Mouse (Mus musculus): ENCODE data around the gene Hacd4. TPM values are rescaled to one million over a fixed set of nuclear protein-coding genes. Genes with fewer than 3 reads are reported as not detected.

The Hacd4 gene
- total RNA-seq (2021), result 1 to 10 TPM; 1.5 to 1.9 TPM
- long read RNA-seq, experiment 1, result 0 reads
- long read RNA-seq, experiment 2, full-length matches to known transcripts, result 1 of 1 reads
- long read RNA-seq, experiment 2, partial matches to known transcripts, result 0 of 1 reads
- long read RNA-seq, experiment 2, other reads (novel, unspliced or antisense), result 0 of 1 reads

GRCm38 (mm10) chr4:88438326-88438989 lies at the start of gene Hacd4:
Hacd4 (minus strand) TSS chr4:88438928.
- DNase-seq, result peak; percentile 55
- intact Hi-C loops (cut with DNase I; ENCODE audit: low total_unique reads), result no loop called here

GRCm38 (mm10) chr4:88488107-88488506 lies 49.4 kb upstream of the Hacd4 start:
- intact Hi-C loops (cut with DNase I; ENCODE audit: low total_unique reads), result no loop called here
- DNase-seq, result no peak

- no peak for DNase-seq
- intact Hi-C loops (cut with DNase I; ENCODE audit: low total_unique reads), result no loop called here
These were observed 41.4 kb upstream of the Hacd4 start for GRCm38 (mm10) chr4:88480130-88480529.

DNA sequence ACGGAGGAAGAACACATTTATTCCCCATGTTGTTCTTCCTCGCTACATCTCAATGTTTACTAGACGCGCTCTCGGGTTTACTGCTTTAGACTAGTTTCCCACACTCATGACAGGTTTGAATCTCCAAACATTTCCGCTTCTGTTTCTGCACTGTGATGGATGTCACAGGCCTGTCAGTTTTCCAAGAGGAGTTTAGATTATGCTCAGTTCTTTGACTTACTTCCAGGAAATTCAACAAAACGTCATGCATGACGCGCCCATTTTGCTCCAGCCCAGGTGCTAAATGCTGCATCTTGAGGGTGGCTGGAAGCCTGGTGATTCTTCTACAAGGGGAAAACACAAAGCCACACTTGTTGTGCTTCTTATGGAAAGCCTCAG lies 40.1 kb upstream of the Hacd4 start:
- DNase-seq, result no peak
- intact Hi-C loops (cut with DNase I; ENCODE audit: low total_unique reads), result no loop called here

DNA sequence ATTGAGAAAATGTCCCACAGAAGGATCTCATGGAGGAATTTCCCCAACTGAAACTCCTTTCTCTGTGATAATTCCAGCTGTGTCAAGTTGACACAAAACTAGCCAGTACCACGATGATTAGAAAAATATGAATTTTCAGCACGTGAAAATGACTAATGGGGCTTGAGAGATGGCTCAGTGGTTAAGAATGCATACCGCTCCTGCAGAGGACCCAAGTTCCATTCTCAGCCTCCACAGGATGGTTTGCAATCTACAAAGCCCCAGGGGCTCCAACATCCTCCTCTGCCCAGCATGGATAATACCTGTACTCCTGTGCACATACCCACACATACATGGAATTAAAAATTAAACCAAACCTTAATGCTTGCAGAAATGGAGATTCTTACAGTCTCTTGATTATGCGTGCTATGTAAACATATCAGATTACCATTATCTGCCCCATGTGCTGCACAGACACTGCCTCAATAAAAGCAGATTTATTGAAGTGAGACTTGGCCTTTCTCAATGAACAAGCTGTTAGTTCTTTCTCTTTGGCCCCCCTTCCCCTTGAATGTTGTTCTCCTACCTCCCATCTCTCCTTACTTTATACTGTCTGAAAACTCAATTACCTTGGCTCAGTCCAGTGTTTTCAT lies 39.6 kb upstream of the Hacd4 start:
- intact Hi-C loops (cut with DNase I; ENCODE audit: low total_unique reads), result no loop called here
- no peak for DNase-seq

DNA sequence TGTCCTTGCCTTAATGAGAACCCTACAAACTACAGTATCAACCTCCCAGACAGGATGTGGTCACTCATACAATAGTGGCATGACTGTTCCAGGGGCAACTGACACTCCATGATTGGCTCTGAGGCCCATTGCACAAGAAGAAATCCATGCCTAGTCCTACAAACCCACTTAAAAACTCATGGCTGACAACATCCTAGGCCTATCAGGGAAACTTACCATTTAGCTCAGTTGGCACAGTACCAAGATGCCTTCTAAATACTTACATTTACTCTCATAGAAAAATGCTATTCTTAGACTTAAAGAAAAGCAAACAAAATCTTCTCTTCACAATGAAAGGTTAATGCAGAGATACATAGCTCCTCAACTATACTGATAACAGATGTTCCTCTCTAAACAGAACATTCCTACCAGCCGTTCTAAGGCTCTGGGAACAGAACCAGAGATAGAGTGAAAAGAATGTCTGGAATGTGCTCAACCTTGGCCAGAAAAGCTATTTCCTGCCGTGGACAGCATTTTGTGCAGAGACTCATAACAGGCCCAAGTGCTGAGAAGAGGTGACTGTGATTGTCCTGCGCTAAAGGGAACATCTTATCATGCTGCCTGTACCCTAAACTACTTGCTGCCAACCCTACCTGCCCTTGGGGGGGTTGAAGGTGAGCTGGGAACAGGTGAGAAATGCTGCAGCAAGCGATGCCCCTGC lies 37.9 kb upstream of the Hacd4 start:
- intact Hi-C loops (cut with DNase I; ENCODE audit: low total_unique reads), result no loop called here
- DNase-seq, result no peak

DNA sequence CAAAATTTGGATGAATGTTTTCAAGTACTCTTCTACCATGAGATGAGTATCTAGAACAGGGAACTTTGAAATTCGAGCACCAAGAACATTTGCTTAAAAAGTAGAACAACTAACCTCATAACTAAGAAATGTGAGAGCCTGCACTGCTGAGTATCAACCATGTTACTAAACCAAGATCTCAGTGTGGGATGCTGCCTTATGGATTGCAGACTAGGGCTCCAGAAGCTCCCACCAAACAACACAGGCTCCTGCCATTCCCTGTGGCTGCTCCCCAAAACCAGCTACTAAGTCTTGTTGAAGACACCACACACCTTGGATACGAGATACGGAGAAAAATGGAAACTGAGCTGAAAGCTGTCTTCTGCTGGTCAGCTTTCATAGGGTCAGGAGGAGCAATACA lies 37.4 kb upstream of the Hacd4 start:
- no peak for DNase-seq
- intact Hi-C loops (cut with DNase I; ENCODE audit: low total_unique reads), result no loop called here

- intact Hi-C loops (cut with DNase I; ENCODE audit: low total_unique reads), result no loop called here
- no peak for DNase-seq
These were observed 32.8 kb upstream of the Hacd4 start for GRCm38 (mm10) chr4:88471528-88471927.

DNA sequence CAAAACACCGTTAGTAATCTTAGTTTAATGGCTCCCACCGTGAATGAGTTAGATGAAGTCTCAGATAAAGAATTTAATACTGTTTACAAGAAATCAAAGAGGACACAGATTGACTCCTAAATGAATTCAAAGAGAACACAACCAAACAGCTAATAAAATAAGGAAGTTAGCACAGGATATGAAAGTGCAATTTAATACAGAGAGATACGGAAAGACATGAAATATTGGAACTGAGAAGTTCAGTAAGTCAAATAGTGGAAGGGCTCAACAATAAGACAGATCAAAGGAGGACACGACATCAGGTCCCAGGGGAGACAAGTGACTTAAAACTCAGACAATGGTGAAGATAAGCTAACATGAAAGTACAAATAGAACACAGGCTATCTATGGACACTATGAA lies 25.8 kb upstream of the Hacd4 start:
- intact Hi-C loops (cut with DNase I; ENCODE audit: low total_unique reads), result no loop called here
- no peak for DNase-seq

GRCm38 (mm10) chr4:88462981-88463646 lies 24.4 kb upstream of the Hacd4 start:
- intact Hi-C loops (cut with DNase I; ENCODE audit: low total_unique reads), result no loop called here

DNA sequence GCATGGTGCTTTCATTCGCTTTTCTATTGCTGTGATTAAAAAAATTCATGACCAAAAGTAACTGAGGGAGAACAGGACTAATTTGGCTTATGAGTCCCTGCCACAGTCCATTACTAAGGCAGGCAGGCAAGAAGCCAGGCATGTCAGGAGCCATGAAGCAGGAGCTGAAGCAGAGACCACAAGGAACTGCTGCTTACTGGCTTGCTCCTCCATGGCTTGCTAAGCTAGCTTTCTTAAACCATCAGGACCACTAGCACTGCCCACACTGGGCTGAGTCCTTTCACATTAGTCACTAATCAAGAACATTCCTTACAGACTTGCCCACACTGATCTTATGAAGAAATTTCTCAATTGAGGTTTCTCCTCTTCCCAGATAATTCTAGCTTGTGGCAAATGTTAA lies 23.8 kb upstream of the Hacd4 start:
- no peak for DNase-seq
- intact Hi-C loops (cut with DNase I; ENCODE audit: low total_unique reads), result no loop called here

More at GRCm38 (mm10) chr4:88462981-88463646, 24.4 kb upstream of the Hacd4 start:
- DNase-seq, result no peak

GRCm38 (mm10) chr4:88461315-88461714 lies 22.6 kb upstream of the Hacd4 start:
- no peak for DNase-seq
- intact Hi-C loops (cut with DNase I; ENCODE audit: low total_unique reads), result no loop called here

DNA sequence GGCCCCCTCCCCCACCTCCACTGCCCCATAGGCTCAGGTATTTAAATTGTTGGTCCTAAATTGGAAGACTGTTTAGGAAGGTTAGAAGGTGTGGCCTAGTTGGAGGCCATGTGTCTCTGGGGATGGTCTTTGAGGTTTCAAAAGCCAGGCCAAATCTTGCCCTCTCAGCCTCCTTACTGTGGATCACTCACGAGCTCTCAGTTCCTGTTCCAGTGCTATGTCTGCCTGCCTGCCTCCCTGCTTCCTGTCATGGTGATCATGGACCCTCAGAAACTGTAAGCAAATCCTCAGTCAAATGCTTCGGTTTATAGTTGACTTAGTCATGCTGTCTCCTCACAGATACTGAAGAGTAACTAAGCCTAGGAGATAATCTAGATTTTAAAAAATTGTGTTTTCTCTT lies 19.9 kb upstream of the Hacd4 start:
- no peak for DNase-seq
- intact Hi-C loops (cut with DNase I; ENCODE audit: low total_unique reads), result no loop called here

DNA sequence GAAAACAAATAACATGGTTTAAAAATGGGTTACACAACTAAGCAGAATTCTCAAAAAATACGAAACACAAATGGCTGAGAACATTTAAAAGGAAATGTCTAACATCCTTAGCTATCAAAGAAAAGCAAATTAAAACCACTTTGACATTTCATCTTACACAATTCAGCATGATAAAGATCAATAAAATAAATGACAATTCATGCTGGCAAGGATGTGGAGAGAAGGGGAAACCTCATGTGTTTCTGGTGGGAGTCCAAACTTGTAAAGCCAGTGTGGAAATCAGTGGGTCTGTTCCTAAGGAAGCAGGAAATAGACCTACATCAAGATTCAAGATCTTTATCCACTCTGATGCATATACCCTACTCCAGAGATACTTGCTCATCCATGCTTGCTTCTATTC lies 19.4 kb upstream of the Hacd4 start:
- no peak for DNase-seq
- intact Hi-C loops (cut with DNase I; ENCODE audit: low total_unique reads), result no loop called here

- intact Hi-C loops (cut with DNase I; ENCODE audit: low total_unique reads), result no loop called here
These were observed 11.5 kb upstream of the Hacd4 start for GRCm38 (mm10) chr4:88450087-88450765.

GRCm38 (mm10) chr4:88448976-88449375 lies 10.2 kb upstream of the Hacd4 start:
- intact Hi-C loops (cut with DNase I; ENCODE audit: low total_unique reads), result no loop called here
- DNase-seq, result no peak

More at GRCm38 (mm10) chr4:88450087-88450765, 11.5 kb upstream of the Hacd4 start:
- no peak for DNase-seq

GRCm38 (mm10) chr4:88440814-88441213 lies 2.1 kb upstream of the Hacd4 start:
- no peak for DNase-seq
- intact Hi-C loops (cut with DNase I; ENCODE audit: low total_unique reads), result no loop called here

GRCm38 (mm10) chr4:88439669-88440123 lies 968 bp upstream of the Hacd4 start:
- no peak for DNase-seq
- intact Hi-C loops (cut with DNase I; ENCODE audit: low total_unique reads), result no loop called here

DNA sequence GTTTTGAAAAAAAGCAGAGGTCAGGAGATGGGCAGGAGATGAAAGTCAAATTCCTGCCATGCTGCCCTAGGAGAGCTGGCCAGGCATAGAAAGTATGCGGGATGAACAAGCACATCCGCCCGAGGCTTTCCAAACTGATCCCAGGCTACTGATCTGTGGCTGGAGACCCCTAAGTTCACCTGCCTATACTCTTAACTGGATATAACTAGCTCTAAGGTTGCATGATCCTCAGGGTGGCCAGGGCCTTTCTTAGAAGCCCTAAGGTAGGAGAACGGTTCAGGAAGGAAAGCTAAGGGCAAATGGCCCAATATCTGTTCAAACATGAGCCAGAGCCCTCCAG lies 232 bp upstream of the Hacd4 start:
- DNase-seq, result no peak
- intact Hi-C loops (cut with DNase I; ENCODE audit: low total_unique reads), result no loop called here

GRCm38 (mm10) chr4:88437917-88438316 lies 811 bp downstream of the Hacd4 start:
- intact Hi-C loops (cut with DNase I; ENCODE audit: low total_unique reads), result no loop called here

More at GRCm38 (mm10) chr4:88437917-88438316, 811 bp downstream of the Hacd4 start:
- DNase-seq, result no peak
